Mouse (Mus musculus) stomach, embryonic 15.5 days (tissue): Measurements from ENCODE around the gene Tmem164. TPM values are rescaled to one million over a fixed set of nuclear protein-coding genes. Genes with fewer than 3 reads are reported as not detected.

Experiments
- ATAC-seq: fragments of 200-750 bp; cut with Nextera tagmentation; 2 replicates; pipeline ENCODE4 v1.8.0; 2017; ENCODE audit warnings: low read depth, moderate number of reproducible peaks, moderate TSS enrichment; ENCODE audit not compliant: insufficient read depth, low FRiP score
- H3K27ac ChIP-seq: fragments of 300-500 bp; sonication (generic); 2 replicates; pipeline ENCODE4 v1.5.1; 2015; ENCODE audit warnings: mild to moderate bottlenecking, inconsistent platforms
- H3K27me3 ChIP-seq: fragments of 300-500 bp; sonication (generic); replicated peaks from 2 replicates; pipeline ENCODE4 v1.6.1; 2015; ENCODE audit warnings: inconsistent platforms
- H3K36me3 ChIP-seq: fragments of 300-500 bp; sonication (generic); 2 replicates; pipeline ENCODE4 v1.6.1; 2015; ENCODE audit warnings: inconsistent platforms
- H3K4me1 ChIP-seq: fragments of 300-500 bp; sonication (generic); 2 replicates; pipeline ENCODE4 v1.6.1; 2015; ENCODE audit warnings: inconsistent platforms
- H3K4me2 ChIP-seq: fragments of 300-500 bp; sonication (generic); 2 replicates; pipeline ENCODE4 v1.6.1; 2015; ENCODE audit warnings: mild to moderate bottlenecking, inconsistent platforms
- H3K4me3 ChIP-seq: fragments of 300-500 bp; sonication (generic); replicated peaks from 2 replicates; pipeline ENCODE4 v1.5.1; 2015; ENCODE audit warnings: inconsistent platforms
- H3K9ac ChIP-seq: fragments of 300-500 bp; sonication (generic); 2 replicates; pipeline ENCODE4 v1.6.1; 2015; ENCODE audit warnings: inconsistent platforms
- H3K9me3 ChIP-seq: fragments of 300-500 bp; sonication (generic); 2 replicates; pipeline ENCODE4 v1.6.1; 2016; ENCODE audit warnings: inconsistent platforms
- WGBS: fragments of 180-500 bp; shearing (Covaris S2); methylation state at CpG from one replicate; pipeline ENCODE4 v1.1.7; 2015; 5-methylcytosine and 5-hydroxymethylcytosine counted together
- polyA plus RNA-seq: library from polyadenylated mRNA; unstranded; fragments of >200 nt; fragmentation: Nextera tagmentation; extraction: Ambion mirVana; gene quantifications from 2 replicates; pipeline ENCODE4 v1.2.1, GENCODE M21; 2015

Tmem164 gene
- polyA plus RNA-seq, 1 experiment from 2014 or later, result 52.2 TPM

DNA sequence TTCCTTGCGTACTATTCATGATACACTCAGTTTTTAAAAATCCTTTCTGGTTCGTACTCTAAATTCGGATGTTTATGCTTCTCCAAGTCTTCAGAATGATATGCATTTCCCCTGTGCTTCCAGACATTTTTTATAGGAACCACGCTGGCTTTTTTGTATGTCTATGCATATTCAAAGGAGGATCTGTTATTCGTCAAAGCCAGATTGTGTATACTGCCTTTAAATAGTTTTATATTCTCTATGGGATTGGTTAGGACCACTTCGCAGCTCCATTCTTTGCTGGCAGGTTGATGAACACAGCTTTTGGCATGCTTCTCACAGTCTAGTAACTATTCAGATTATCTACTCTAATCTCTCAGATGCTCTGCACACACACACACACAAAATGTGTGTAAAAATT, 79.2 kb downstream of the Tmem164 start:
- H3K9ac ChIP-seq, result no peak overlapping the region
- no peaks in the 10 kb centered on the region for H3K27me3 ChIP-seq
- no peak overlapping the region for H3K27ac ChIP-seq
- no peaks in the 10 kb centered on the region for H3K9me3 ChIP-seq
- WGBS, result 60% methylated on average over 6 of the region's 6 CpGs
- H3K4me2 ChIP-seq, result no peak overlapping the region
- no peaks in the 10 kb centered on the region for H3K4me1 ChIP-seq
- no peaks in the 10 kb centered on the region for H3K36me3 ChIP-seq
- no peak overlapping the region for H3K4me3 ChIP-seq
- no peak for ATAC-seq

DNA sequence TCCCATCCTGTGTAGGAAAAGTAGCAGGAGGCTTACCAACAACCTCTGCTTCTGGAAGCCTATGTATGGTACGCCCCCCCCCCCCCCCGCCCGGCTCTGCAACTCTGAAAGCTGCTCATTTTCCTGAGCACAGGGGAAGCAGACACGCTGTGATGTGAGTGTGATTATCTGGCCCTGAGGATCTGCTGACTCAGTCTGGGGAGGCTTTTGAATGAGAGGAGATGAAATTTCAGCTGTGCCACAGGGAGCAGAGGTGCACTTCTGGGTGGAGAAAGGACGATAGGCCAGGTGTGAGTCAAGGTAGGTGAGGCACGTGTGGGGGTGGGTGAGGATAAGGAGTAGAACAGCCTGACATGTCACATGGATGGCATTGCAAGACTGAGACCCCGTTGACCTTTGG, 82.1 kb downstream of the Tmem164 start:
- no peak overlapping the region for H3K4me2 ChIP-seq
- H3K9ac ChIP-seq, result no peak overlapping the region
- no peaks in the 10 kb centered on the region for H3K4me1 ChIP-seq
- no peaks in the 10 kb centered on the region for H3K36me3 ChIP-seq
- no peak for ATAC-seq
- H3K9me3 ChIP-seq, result no peaks in the 10 kb centered on the region
- no peak overlapping the region for H3K27ac ChIP-seq
- WGBS, result 72% methylated on average over 7 of the region's 7 CpGs
- no peak overlapping the region for H3K4me3 ChIP-seq
- H3K27me3 ChIP-seq, result no peaks in the 10 kb centered on the region

DNA sequence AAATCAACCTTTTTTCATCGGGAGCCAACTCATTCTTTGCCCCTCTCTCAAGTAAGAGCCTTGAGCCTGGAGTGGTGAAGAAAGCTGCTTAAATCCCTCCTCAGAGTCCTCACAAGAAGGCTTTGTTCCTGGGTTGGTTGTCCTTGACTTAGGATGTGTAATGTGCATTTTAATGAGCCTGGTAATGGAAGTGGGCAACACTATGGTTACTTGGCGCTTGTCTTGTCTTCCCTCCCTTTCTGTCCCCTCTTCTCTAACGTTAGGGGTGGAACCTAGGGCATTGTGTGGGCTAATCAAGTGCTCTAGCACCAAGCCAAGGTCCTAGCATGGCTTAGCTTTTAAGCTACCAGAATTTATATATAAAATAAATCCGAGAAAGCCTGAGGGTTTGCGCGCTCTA, 88.5 kb downstream of the Tmem164 start:
- H3K9me3 ChIP-seq, result no peaks in the 10 kb centered on the region
- WGBS, result 85% methylated on average over 6 of the region's 6 CpGs
- H3K4me3 ChIP-seq, result no peak overlapping the region
- no peak overlapping the region for H3K4me2 ChIP-seq
- no peak overlapping the region for H3K27ac ChIP-seq
- no peaks in the 10 kb centered on the region for H3K27me3 ChIP-seq
- no peaks in the 10 kb centered on the region for H3K4me1 ChIP-seq
- H3K9ac ChIP-seq, result no peak overlapping the region
- no peak for ATAC-seq
- H3K36me3 ChIP-seq, result no peaks in the 10 kb centered on the region

DNA sequence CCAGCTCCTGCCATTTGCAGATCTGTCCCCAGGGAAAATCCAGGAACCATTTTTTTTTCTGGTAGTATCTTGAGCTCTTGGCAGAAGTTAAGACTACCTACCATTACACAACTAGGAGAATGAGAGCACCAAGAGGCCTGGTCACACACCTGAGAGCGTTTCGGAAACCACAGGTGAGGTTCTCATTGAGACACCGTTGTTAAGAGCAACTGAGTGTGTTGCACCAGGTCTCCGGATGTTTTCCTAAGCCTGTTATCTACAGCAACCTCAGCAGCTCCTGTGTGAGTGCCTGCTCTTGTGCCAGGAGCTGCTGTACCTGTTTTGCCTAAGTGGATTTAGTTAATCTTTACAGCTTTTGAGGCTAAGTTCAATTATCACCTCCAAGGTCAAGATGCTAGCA, 92.5 kb downstream of the Tmem164 start:
- H3K4me1 ChIP-seq, result no peaks in the 10 kb centered on the region
- 84% methylated on average over 4 of the region's 4 CpGs for WGBS
- H3K27ac ChIP-seq, result no peak overlapping the region
- ATAC-seq, result 0 out of 2 replicates have a peak, but pooled peaks have one; percentile 50
- H3K9ac ChIP-seq, result no peak overlapping the region
- H3K9me3 ChIP-seq, result no peaks in the 10 kb centered on the region
- peaks cover 4% of the 10 kb centered on the region; the same call in 1 of the 2 replicates for H3K27me3 ChIP-seq
- H3K36me3 ChIP-seq, result no peaks in the 10 kb centered on the region
- no peak overlapping the region for H3K4me2 ChIP-seq
- no peak overlapping the region for H3K4me3 ChIP-seq

DNA sequence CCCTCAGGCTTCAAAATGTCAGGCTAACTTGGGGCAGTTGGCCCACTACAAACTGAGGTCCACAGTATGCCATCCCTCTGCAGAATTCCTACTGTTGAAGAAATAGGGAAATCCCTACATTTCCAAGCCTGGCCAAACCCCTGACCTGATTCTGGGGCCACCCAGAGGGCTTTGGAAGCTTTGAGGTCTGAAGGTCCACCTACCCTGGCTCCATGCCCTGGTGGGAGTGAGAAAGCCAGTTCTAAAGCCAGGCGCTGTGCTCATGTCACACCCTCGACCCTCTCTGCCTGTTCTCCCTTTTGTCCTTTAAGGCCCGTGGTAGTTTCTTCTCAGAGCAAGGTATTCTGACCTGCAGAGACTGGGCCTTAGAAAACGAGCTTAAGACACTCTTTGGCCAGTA, 94.9 kb downstream of the Tmem164 start:
- H3K4me2 ChIP-seq, result no peak overlapping the region
- ATAC-seq, result no peak
- H3K9ac ChIP-seq, result no peak overlapping the region
- no peaks in the 10 kb centered on the region for H3K9me3 ChIP-seq
- no peak overlapping the region for H3K4me3 ChIP-seq
- H3K36me3 ChIP-seq, result no peaks in the 10 kb centered on the region
- WGBS, result 74% methylated on average over 4 of the region's 4 CpGs
- no peak overlapping the region for H3K27ac ChIP-seq
- H3K27me3 ChIP-seq, result peaks cover 4% of the 10 kb centered on the region; the same call in 1 of the 2 replicates
- H3K4me1 ChIP-seq, result no peaks in the 10 kb centered on the region

DNA sequence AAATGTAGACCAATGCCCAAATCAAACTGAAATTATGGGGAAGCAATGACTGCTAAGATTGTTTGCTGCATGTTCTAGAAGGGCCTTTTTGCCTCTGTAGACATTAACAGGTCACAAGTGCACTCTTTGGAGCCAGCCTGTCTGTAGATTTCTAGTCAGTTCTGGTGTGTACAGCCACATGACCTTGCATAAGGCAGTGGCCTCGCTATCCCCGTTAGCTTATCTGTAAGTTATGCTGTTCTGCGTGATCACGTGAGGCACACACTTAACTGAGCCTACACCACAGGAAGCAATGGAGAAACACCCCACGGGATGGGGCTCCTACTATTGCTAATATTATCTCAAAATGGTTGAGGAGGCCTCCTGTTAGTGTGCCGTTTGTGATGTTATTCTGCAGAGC, 97.4 kb downstream of the Tmem164 start:
- Histone ChIP-seq H3K36me3 (no peaks in the 10 kb centered on the region), H3K27me3 (peaks cover 4% of the 10 kb centered on the region; the same call in 1 of the 2 replicates), H3K27ac (no peak overlapping the region), H3K9ac (no peak overlapping the region), H3K4me1 (no peaks in the 10 kb centered on the region), H3K9me3 (no peaks in the 10 kb centered on the region), H3K4me2 (no peak overlapping the region), H3K4me3 (no peak overlapping the region)
- 51% methylated on average over 6 of the region's 6 CpGs for WGBS
- peak; percentile 88 for ATAC-seq

DNA sequence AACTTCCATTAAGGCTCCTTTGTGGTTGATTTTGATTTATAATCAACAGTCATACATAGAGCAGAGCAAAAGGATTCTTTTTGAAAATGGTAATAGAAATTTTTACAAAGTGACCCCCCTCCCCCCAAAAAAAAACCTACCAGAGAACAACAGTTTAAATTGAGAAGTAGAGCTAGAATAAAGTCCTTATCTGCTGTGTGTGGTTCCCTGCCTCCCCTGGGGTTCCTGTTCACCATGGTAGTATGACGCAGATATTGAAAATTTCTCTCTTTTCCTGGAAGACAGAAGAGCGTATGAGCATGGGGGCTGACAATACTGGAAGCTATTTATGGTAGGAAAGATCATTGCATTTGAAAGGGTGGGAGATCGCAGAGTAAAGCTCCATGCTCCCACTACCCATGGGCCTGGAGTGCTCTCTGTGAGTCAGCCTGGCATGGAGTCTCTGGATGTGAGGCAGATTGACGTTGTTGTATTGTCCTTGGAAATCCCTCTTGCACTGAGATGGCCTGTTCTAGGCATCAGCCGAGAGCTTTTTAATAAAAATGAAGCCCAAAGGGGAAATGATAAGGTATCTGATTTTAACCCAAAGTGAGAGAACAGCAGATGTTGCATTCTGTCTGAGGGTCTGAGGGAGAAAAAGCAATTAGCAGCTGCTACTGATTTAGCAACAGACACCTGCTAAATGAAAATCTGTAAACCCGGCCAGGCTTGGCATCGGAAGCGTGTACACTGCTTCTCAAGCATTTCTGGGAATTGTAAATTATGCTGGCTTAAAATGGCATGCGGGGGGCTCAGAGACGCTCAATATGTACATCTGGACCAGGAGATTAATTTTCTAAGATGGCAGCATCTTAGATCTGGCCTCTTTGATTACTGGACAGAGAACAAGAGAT, 105.2 kb downstream of the Tmem164 start:
- no peak overlapping the region for H3K9ac ChIP-seq
- H3K4me2 ChIP-seq, result no peak overlapping the region
- ATAC-seq, result no peak
- no peak overlapping the region for H3K27ac ChIP-seq
- no peak overlapping the region for H3K4me3 ChIP-seq
- 92% methylated on average over 10 of the region's 10 CpGs for WGBS
- no peaks in the 10 kb centered on the region for H3K36me3 ChIP-seq
- H3K4me1 ChIP-seq, result no peaks in the 10 kb centered on the region
- no peaks in the 10 kb centered on the region for H3K9me3 ChIP-seq
- H3K27me3 ChIP-seq, result no peaks in the 10 kb centered on the region

DNA sequence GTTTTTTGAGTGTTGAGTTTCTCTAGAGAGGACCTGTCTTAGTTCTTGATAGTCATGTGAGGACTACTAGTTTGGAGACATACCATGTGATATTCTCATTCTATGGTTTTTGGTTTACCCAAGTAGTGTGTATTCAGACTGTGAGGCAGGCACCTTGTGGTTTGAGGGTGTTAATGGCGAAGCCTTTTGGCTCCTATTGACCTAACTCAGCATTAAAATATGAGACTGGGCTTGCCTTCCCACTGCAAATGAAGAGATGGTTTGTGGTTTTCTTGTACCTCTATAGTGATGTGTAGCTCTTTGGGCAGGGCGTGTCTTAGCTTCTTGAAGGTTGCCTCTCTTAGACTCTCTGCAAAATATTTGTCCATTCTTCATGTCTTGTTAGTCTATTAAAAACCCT, 111.0 kb downstream of the Tmem164 start:
- Histone ChIP-seq H3K27ac (no peak overlapping the region), H3K4me1 (no peaks in the 10 kb centered on the region), H3K36me3 (no peaks in the 10 kb centered on the region), H3K9me3 (no peaks in the 10 kb centered on the region), H3K9ac (no peak overlapping the region), H3K27me3 (no peaks in the 10 kb centered on the region), H3K4me3 (no peak overlapping the region), H3K4me2 (no peak overlapping the region)
- no peak for ATAC-seq
- WGBS, result 89% methylated on average over 2 of the region's 2 CpGs

DNA sequence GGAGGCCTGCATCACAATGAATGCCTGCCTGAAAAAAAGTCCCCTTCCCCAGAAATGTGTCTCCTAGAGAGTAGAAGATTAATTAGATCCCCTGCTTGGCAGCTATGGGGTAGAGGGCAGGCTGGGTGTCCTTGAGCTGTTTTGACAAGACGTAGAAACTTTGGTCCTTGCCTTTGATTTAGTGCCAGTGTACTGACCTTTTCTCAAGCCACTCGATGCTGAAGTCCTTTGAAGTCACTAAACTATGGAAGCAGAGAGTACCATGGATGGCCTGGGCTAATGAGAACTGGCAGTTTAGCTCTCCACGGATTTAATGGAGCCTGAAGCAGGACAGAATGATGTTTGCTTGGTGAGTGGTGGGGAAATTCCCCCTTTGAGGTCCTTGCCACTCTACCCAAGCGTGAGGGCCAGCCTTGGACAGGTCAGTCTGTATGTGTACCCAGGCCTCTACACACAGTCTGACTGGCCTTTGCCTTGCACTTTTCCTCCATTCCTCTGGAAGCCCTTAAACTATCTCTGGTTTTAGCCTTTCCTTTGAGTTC, 112.9 kb downstream of the Tmem164 start:
- Histone ChIP-seq H3K9me3 (no peaks in the 10 kb centered on the region), H3K9ac (no peak overlapping the region), H3K4me2 (no peak overlapping the region), H3K27me3 (no peaks in the 10 kb centered on the region), H3K4me3 (no peak overlapping the region), H3K36me3 (no peaks in the 10 kb centered on the region), H3K4me1 (no peaks in the 10 kb centered on the region), H3K27ac (no peak overlapping the region)
- no peak for ATAC-seq
- 59% methylated on average over 4 of the region's 4 CpGs for WGBS

DNA sequence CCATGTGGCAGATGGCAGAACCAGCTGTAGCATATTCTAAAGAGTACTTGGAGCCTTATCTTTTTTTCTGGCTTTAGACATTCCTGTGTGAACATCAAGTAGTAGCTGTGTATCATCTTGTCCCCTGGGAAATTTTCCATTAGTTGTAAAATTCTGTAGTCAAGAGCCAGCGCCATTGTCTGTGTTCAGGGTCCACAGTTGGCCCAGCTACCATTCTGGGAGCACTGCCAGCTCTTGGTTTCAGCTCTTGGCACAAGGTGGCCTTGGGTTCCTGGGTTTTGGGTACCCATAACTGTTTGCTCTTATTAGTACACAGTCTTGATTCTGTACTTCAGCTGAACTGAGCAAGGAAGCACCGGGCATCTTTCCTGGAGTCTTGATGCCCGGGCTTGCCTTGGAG, 123.4 kb downstream of the Tmem164 start:
- H3K4me3 ChIP-seq, result no peak overlapping the region
- no peaks in the 10 kb centered on the region for H3K27me3 ChIP-seq
- 93% methylated on average over 3 of the region's 3 CpGs for WGBS
- ATAC-seq, result no peak
- no peaks in the 10 kb centered on the region for H3K36me3 ChIP-seq
- no peak overlapping the region for H3K27ac ChIP-seq
- H3K4me1 ChIP-seq, result no peaks in the 10 kb centered on the region
- no peak overlapping the region for H3K9ac ChIP-seq
- no peaks in the 10 kb centered on the region for H3K9me3 ChIP-seq
- no peak overlapping the region for H3K4me2 ChIP-seq

DNA sequence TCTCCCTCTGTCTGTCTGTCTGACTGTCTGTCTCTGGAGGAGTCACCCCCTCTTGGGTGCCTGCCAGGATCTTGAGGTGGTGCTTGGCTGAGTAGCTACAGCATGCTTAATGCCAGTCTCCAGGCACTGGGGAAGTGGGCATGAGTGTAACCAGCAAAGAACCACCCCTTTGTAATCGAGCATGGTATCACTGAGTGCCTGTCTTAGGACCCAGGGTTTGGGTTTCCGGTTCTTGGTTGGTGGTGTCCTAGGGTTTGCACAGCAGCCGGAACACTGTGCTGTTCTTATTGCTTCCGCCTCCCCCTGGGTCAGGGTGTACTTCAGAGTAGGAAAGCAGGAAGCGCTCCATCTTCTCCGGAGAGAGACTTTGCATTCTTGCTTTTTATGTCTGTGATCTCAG, 124.9 kb downstream of the Tmem164 start:
- 66% methylated on average over 6 of the region's 6 CpGs for WGBS
- H3K27ac ChIP-seq, result no peak overlapping the region
- ATAC-seq, result no peak

DNA sequence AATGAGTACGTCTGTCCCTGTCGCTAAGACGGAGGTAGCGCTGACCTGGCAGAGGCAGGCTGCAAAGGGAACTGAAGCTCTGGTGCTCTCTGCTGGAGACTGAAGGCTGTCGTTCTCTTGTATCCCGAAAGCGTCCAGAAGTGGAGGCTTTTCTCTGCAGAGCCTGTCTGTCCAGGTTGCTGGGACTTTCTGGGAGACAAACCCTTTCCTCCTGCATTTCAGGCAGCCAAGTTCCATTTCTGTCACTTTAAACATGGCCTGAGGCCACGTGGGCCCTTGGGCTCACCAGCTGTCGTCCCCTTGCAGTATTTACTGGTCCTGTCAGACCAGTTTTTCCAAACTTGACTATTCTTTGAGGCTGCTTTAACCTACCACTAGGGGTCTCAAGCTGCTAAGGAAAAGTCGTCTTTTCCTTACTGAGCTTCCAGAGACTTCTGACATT, 125.4 kb downstream of the Tmem164 start:
- H3K4me2 ChIP-seq, result no peak overlapping the region

More for the DNA sequence above, 124.9 kb downstream of the Tmem164 start:
- Histone ChIP-seq H3K4me3 (no peak overlapping the region), H3K9ac (no peak overlapping the region), H3K9me3 (no peaks in the 10 kb centered on the region), H3K4me2 (no peak overlapping the region), H3K36me3 (no peaks in the 10 kb centered on the region), H3K4me1 (no peaks in the 10 kb centered on the region), H3K27me3 (no peaks in the 10 kb centered on the region)

More for the DNA sequence above, 125.4 kb downstream of the Tmem164 start:
- Histone ChIP-seq H3K9ac (no peak overlapping the region), H3K27ac (no peak overlapping the region), H3K27me3 (no peaks in the 10 kb centered on the region), H3K36me3 (no peaks in the 10 kb centered on the region), H3K9me3 (no peaks in the 10 kb centered on the region), H3K4me3 (no peak overlapping the region), H3K4me1 (no peaks in the 10 kb centered on the region)
- peak; percentile 68; the same call in 1 of the 2 replicates for ATAC-seq
- 37% methylated on average over 10 of the region's 10 CpGs for WGBS
